Mouse (Mus musculus) forebrain, postnatal 0 days (tissue): ENCODE results near the gene Wdr95. TPM values are rescaled to one million over a fixed set of nuclear protein-coding genes. Genes with fewer than 3 reads are reported as not detected.

Source experiments
- ATAC-seq: fragments of 200-750 bp; cut with Nextera tagmentation; 2 replicates; pipeline ENCODE4 v1.8.0; 2017; ENCODE audit warnings: mild to moderate bottlenecking, moderate library complexity
- DNase-seq: peaks from one replicate; pipeline ENCODE4 v3.0.0-alpha.2; 2015
- H3K27ac ChIP-seq: fragments of 300-500 bp; sonication (generic); 2 replicates; pipeline ENCODE4 v1.5.1; 2014; ENCODE audit warnings: low read depth, mild to moderate bottlenecking, antibody characterized with exemption, low read length, moderate library complexity, mixed read lengths
- H3K27me3 ChIP-seq: fragments of 300-500 bp; sonication (generic); 2 replicates; pipeline ENCODE4 v1.6.1; 2014; ENCODE audit warnings: mild to moderate bottlenecking, low read length, mixed read lengths; ENCODE audit not compliant: insufficient read depth
- H3K36me3 ChIP-seq: fragments of 300-500 bp; sonication (generic); 2 replicates; pipeline ENCODE4 v1.6.1; 2014; ENCODE audit warnings: mild to moderate bottlenecking, moderate library complexity; ENCODE audit not compliant: insufficient read depth
- H3K4me1 ChIP-seq: fragments of 300-500 bp; sonication (generic); 2 replicates; pipeline ENCODE4 v1.6.1; 2014; ENCODE audit warnings: antibody characterized with exemption; ENCODE audit not compliant: insufficient read depth
- H3K4me2 ChIP-seq: fragments of 300-500 bp; sonication (generic); 2 replicates; pipeline ENCODE4 v1.6.1; 2014; ENCODE audit warnings: low read depth, mild to moderate bottlenecking, moderate library complexity
- H3K4me3 ChIP-seq: fragments of 300-500 bp; sonication (generic); 2 replicates; pipeline ENCODE4 v1.5.1; 2014; ENCODE audit warnings: low read depth, low read length, mixed read lengths
- H3K9ac ChIP-seq: fragments of 300-500 bp; sonication (generic); 2 replicates; pipeline ENCODE4 v1.6.1; 2014; ENCODE audit warnings: mild to moderate bottlenecking
- H3K9me3 ChIP-seq: fragments of 300-500 bp; sonication (generic); 2 replicates; pipeline ENCODE4 v1.6.1; 2016; ENCODE audit warnings: low read length
- CTCF ChIP-seq: sonication (generic); IDR thresholded peaks from 2 replicates; pipeline ENCODE4 v1.5.1; 2016; ENCODE audit warnings: antibody characterized with exemption, control low read depth, low read depth
- WGBS: fragments of 180-500 bp; shearing (Covaris S2); extraction: QIAGEN DNeasy Blood & Tissue Kit; methylation state at CpG from one replicate; pipeline ENCODE4 v1.1.7; 2014; 5-methylcytosine and 5-hydroxymethylcytosine counted together
- polyA plus RNA-seq: library from polyadenylated mRNA; unstranded; fragments of >200 nt; fragmentation: Nextera tagmentation; extraction: Ambion mirVana; gene quantifications from 2 replicates; pipeline ENCODE4 v1.2.1, GENCODE M21; 2015
- total RNA-seq: library from RNA; depleted of rRNA; stranded (reverse); fragments of >200 nt; gene quantifications from 2 replicates; pipeline ENCODE4 v1.2.3, GENCODE M21; 2014

Gene Wdr95
- total and polyA plus RNA-seq, 2 experiments from 2014 or later: 0.38 to 0.84 TPM

DNA sequence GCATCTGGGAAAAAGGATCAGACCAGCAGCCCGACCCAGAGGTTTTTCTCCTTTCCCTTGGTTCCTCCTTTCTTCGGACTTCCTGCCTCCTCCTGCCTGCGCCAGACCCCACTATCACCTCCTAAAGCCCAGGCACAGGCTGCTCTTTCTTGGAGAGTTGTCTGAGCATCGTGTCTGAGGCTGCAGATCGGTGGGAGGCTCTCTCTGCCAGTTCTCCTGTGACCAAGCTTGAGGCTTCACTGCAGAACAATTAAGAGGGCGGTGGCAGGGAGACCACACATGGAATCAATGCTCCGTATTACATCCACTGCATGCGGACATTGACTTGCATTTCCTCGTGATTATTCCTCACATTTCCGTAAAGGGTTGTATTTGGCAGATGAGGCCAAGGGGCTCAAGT is 49.0 kb downstream of the Wdr95 start:
- 25% methylated on average over 10 of the region's 10 CpGs for WGBS
- H3K9me3 ChIP-seq: no peaks in the 10 kb centered on the region
- H3K4me2 ChIP-seq: no peak overlapping the region
- no peak overlapping the region; the same call in 1 of the 2 replicates for H3K9ac ChIP-seq
- no peaks in the 10 kb centered on the region for H3K27me3 ChIP-seq
- ATAC-seq (no peak), DNase-seq (peak; percentile 24)
- peaks cover 14% of the 10 kb centered on the region for H3K4me1 ChIP-seq
- no peak for TF ChIP-seq CTCF
- no peaks in the 10 kb centered on the region for H3K36me3 ChIP-seq
- 0 out of 2 replicates have a peak overlapping the region, but pooled peaks have one; percentile 29 for H3K27ac ChIP-seq
- H3K4me3 ChIP-seq: no peak overlapping the region

DNA sequence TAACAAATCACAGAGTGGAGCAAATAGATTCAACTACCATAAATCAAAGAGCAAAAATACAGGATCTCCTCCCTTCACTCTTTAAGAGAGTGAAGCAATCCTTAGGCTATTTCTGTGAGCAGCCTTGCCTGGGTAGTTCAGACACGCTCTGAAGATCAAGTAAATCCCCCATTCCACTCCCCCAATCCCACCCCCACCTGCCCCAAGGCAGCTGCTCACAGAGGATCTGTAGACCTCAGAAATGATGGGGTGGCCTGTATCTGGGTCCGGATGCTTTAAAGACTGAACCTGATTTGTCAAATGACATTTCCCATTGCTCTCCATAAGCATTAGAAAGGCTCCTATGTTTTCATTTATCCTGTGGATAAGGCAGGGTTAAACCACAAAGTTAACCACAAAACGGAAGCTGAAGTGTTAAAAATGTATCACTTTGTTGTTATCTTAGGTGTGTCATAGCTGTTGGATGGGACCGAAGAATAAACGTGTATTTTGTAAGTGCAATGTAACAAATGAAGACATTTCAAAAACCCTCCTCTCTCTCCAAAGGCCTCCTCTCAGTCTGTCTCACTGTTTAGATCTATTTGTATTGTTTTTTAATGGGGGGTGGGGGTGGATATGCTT is 54.3 kb downstream of the Wdr95 start:
- Histone ChIP-seq H3K9ac (no peak overlapping the region), H3K36me3 (no peaks in the 10 kb centered on the region), H3K27me3 (no peaks in the 10 kb centered on the region), H3K27ac (no peak overlapping the region), H3K4me1 (peaks cover under 1% of the 10 kb centered on the region; the same call in 1 of the 2 replicates), H3K4me3 (no peak overlapping the region), H3K4me2 (no peak overlapping the region), H3K9me3 (no peaks in the 10 kb centered on the region)
- ATAC-seq (no peak), DNase-seq (no peak)
- TF ChIP-seq CTCF: no peak
- 71% methylated on average over 5 of the region's 5 CpGs for WGBS

DNA sequence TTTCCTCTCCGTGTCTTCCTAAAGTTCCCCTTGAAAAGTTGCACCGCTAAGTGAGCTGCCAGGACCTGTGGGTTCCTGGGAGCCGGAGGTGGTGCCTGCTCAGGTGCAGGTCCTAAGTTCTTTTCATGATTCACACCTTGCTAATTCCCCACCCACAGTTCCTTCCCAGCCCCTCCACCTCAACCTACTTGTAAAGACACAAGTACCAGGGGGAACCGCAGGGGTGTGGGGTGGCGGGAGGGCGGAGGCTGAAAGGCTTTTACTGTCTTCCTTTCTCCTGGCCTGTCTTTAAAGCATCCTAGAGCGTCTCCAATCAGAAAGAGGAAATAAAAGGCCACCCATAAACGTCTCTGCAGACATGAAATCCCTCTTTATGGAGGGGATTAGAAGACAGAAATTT is 55.0 kb downstream of the Wdr95 start:
- no peak overlapping the region for H3K4me2 ChIP-seq
- no peak overlapping the region for H3K27ac ChIP-seq
- ATAC-seq: no peak
- H3K9ac ChIP-seq: no peak overlapping the region
- H3K4me1 ChIP-seq: no peaks in the 10 kb centered on the region; the same call in 1 of the 2 replicates
- no peak overlapping the region for H3K4me3 ChIP-seq
- H3K9me3 ChIP-seq: no peaks in the 10 kb centered on the region
- no peak for DNase-seq
- no peaks in the 10 kb centered on the region for H3K27me3 ChIP-seq
- TF ChIP-seq CTCF: no peak
- 34% methylated on average over 8 of the region's 8 CpGs for WGBS
- no peaks in the 10 kb centered on the region for H3K36me3 ChIP-seq

DNA sequence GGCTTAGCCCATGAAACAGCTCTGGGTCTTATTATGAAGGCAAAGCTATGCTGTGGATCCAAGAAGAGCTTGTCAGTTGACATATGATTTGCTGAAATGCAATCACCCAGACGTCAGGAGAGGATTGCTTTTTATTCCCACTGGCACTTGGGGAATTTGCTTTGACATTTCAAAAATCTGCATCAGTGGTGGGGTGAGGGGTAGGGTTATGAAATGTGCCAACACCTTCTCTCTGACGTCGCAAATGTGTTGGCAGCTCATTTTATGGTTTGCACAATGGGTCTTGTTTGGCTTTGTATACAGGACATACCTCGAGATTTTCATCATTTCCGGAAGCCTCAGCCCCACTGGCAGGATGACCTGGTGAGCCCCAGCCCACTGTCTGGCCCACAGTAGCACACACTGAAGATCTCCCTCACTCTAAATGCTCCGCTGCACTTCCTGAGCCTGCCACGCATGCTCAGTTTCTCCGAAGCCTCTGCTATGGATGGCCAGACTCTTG is 55.7 kb downstream of the Wdr95 start:
- H3K27ac ChIP-seq: 0 out of 2 replicates have a peak overlapping the region, but pooled peaks have one; percentile 15
- peak; percentile 84 for ATAC-seq

DNA sequence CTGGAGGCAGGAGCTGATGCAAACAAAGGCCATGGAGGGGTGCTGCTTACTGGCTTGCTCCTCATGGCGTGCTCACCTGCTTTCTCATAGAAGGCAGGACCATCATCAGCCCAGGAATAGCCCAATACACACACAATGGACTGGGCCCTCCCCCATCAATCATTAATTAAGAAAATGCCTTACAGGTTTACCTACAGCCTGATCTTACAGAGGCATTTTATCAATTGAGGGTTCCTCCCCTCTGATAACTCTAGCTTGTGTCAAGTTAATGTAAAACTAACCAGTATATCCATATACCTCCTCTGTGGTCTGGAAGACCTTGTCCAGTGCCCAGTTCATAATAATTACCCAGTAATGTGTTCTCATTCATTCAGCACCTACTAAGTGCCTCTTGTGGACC is 56.8 kb downstream of the Wdr95 start:
- 65% methylated on average over 1 of the region's 1 CpGs for WGBS

More for the DNA sequence above, 55.7 kb downstream of the Wdr95 start:
- no peaks in the 10 kb centered on the region for H3K27me3 ChIP-seq
- H3K36me3 ChIP-seq: no peaks in the 10 kb centered on the region
- H3K4me3 ChIP-seq: no peak overlapping the region
- H3K4me1 ChIP-seq: no peaks in the 10 kb centered on the region; the same call in 1 of the 2 replicates
- WGBS: 54% methylated on average over 8 of the region's 8 CpGs
- H3K4me2 ChIP-seq: no peak overlapping the region
- H3K9me3 ChIP-seq: no peaks in the 10 kb centered on the region
- no peak overlapping the region for H3K9ac ChIP-seq
- DNase-seq: peak; percentile 63
- TF ChIP-seq CTCF: no peak

DNA sequence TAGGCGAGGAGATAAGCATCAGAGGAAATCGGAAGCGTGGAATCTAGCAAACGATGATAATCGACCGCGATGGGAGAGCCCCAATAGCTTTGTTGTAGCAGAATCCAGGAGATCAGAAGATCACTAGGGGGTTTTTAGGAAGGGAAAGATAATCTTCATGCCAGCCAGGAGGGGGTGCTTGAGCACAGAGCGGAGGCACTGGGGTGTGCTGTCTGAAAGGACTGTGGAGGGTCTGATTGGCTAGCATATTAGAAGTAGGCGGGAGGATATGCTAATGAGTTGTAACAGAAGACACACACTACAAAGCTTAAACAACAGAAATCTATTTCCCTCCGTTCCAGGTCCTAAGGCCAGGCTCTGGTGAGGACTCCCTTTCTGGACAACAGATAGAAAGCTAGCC is 57.4 kb downstream of the Wdr95 start:
- Histone ChIP-seq H3K9me3 (no peaks in the 10 kb centered on the region), H3K9ac (no peak overlapping the region), H3K27ac (no peak overlapping the region), H3K4me1 (no peaks in the 10 kb centered on the region; the same call in 1 of the 2 replicates), H3K27me3 (no peaks in the 10 kb centered on the region), H3K4me2 (no peak overlapping the region), H3K4me3 (no peak overlapping the region), H3K36me3 (no peaks in the 10 kb centered on the region)
- no peak for DNase-seq
- WGBS: 58% methylated on average over 10 of the region's 10 CpGs
- TF ChIP-seq CTCF: peak; percentile 5; the same call in 1 of the 2 replicates
- ATAC-seq: peak; percentile 39; the same call in 1 of the 2 replicates

More for the DNA sequence above, 56.8 kb downstream of the Wdr95 start:
- no peak overlapping the region for H3K9ac ChIP-seq
- H3K27ac ChIP-seq: no peak overlapping the region
- no peak for TF ChIP-seq CTCF
- no peak for DNase-seq
- H3K9me3 ChIP-seq: no peaks in the 10 kb centered on the region
- H3K27me3 ChIP-seq: no peaks in the 10 kb centered on the region
- no peaks in the 10 kb centered on the region; the same call in 1 of the 2 replicates for H3K4me1 ChIP-seq
- no peaks in the 10 kb centered on the region for H3K36me3 ChIP-seq
- no peak overlapping the region for H3K4me2 ChIP-seq
- H3K4me3 ChIP-seq: no peak overlapping the region
- ATAC-seq: no peak

DNA sequence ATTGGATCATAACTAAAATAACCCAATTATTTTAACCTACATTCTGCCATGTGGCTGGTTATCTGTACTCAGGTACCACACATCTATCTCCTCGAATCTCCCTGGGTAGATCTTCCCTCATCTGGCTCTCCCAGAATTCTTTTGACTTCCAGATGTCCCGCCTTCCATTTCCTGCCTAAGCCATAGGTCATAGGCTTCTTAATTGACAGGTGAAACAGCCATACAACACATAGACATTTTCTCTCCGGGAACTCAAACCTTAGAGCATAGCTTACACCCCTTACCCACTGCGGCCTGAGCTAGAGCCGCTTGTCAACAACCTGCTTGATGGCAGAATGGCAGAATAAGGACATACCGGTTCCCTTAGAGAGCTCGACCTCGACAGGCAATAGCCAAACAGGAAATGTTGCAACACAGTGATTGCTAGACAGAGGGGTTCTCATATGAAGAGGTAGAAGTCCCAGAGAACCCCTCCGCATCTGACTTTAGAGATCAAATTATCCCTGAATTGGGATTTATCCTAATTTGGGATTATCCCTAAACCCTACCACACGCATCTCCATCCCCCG is 58.9 kb downstream of the Wdr95 start:
- H3K9ac ChIP-seq: no peak overlapping the region
- H3K4me2 ChIP-seq: no peak overlapping the region
- ATAC-seq: no peak
- no peak overlapping the region for H3K27ac ChIP-seq
- no peak overlapping the region for H3K4me3 ChIP-seq
- TF ChIP-seq CTCF: no peak
- H3K36me3 ChIP-seq: no peaks in the 10 kb centered on the region
- no peaks in the 10 kb centered on the region; the same call in 1 of the 2 replicates for H3K4me1 ChIP-seq
- no peak for DNase-seq
- 88% methylated on average over 11 of the region's 11 CpGs for WGBS
- H3K27me3 ChIP-seq: no peaks in the 10 kb centered on the region
- H3K9me3 ChIP-seq: no peaks in the 10 kb centered on the region
